Mouse (Mus musculus): ENCODE results near the gene Olfr410. TPM values are rescaled to one million over a fixed set of nuclear protein-coding genes. Genes with fewer than 3 reads are reported as not detected.
A peak's percentile ranks its signal among the peaks of the same experiment; 100 is the strongest.

The Olfr410 gene
- polyA plus RNA-seq (2015; fragmentation: Nextera tagmentation; extraction: Ambion mirVana): not detected in 2 replicates

GRCm38 (mm10) chr11:74337931-74338330, at the start of gene Olfr410:
Gene Olfr410 (minus strand): TSS chr11:74338031.
- 84% methylated on average over 6 of the region's 6 CpGs for WGBS
- no peak for ATAC-seq (ENCODE audit: low FRiP score)

GRCm38 (mm10) chr11:74387203-74387602, 49.4 kb upstream of the Olfr410 start:
- H3K27me3 ChIP-seq (replicated peaks): no peaks in the 10 kb centered on the region

More at GRCm38 (mm10) chr11:74337931-74338330, at the start of gene Olfr410:
- Histone ChIP-seq H3K9ac (replicated peaks) (no peak within 1 kb of the TSS), H3K27me3 (replicated peaks) (no peaks in the 10 kb centered on the region), H3K4me1 (no peaks in the 10 kb centered on the region), H3K9me3 (replicated peaks) (no peaks in the 10 kb centered on the region), H3K4me2 (no peak within 1 kb of the TSS), H3K4me3 (replicated peaks) (no peak within 1 kb of the TSS), H3K27ac (replicated peaks) (no peak within 1 kb of the TSS), H3K36me3 (no peaks in the 10 kb centered on the region)

GRCm38 (mm10) chr11:74385674-74386073, 47.8 kb upstream of the Olfr410 start:
- Histone ChIP-seq H3K4me3 (replicated peaks) (no peak overlapping the region), H3K4me2 (no peak overlapping the region), H3K9me3 (replicated peaks) (no peaks in the 10 kb centered on the region), H3K4me1 (no peaks in the 10 kb centered on the region), H3K27me3 (replicated peaks) (no peaks in the 10 kb centered on the region), H3K9ac (replicated peaks) (no peak overlapping the region), H3K27ac (replicated peaks) (no peak overlapping the region), H3K36me3 (peaks cover 23% of the 10 kb centered on the region)
- 82% methylated on average over 9 of the region's 9 CpGs for WGBS
- no peak for ATAC-seq (ENCODE audit: low FRiP score)

More at GRCm38 (mm10) chr11:74387203-74387602, 49.4 kb upstream of the Olfr410 start:
- Histone ChIP-seq H3K9me3 (replicated peaks) (no peaks in the 10 kb centered on the region), H3K4me1 (no peaks in the 10 kb centered on the region), H3K4me2 (no peak overlapping the region), H3K27ac (replicated peaks) (no peak overlapping the region), H3K4me3 (replicated peaks) (no peak overlapping the region), H3K36me3 (peaks cover 32% of the 10 kb centered on the region), H3K9ac (replicated peaks) (no peak overlapping the region)
- no peak for ATAC-seq (ENCODE audit: low FRiP score)
- 81% methylated on average over 5 of the region's 5 CpGs for WGBS

- no peak for ATAC-seq (ENCODE audit: low FRiP score)
These were observed 41.5 kb upstream of the Olfr410 start for GRCm38 (mm10) chr11:74379166-74379873.

DNA sequence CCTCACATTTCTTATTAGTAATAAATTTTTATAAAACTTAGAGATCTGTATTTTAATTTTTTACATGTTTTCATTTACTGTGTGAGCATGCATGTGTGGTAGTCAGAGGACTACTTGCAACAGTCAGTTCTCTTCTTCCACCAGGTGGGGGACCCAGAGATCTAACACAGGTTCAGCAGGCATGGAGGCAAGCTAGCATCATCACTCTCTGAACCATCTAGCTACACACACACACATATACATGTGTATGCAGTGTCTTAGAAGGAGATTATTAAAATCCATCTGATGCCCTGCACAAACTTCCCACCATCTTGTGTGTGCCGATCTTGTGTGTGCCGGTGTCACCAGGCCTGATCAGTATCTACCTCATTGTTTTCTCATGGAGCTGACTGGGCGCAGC, 39.0 kb upstream of the Olfr410 start:
- no peak overlapping the region for H3K9ac ChIP-seq (replicated peaks)
- no peaks in the 10 kb centered on the region for H3K27me3 ChIP-seq (replicated peaks)
- H3K4me1 ChIP-seq: peaks cover 5% of the 10 kb centered on the region; the same call in 1 of the 2 replicates
- no peak overlapping the region for H3K4me3 ChIP-seq (replicated peaks)
- H3K36me3 ChIP-seq: no peaks in the 10 kb centered on the region
- H3K27ac ChIP-seq (replicated peaks): no peak overlapping the region
- peak; percentile 83 for ATAC-seq (ENCODE audit: low FRiP score)
- no peak overlapping the region for H3K4me2 ChIP-seq
- 87% methylated on average over 3 of the region's 3 CpGs for WGBS
- H3K9me3 ChIP-seq (replicated peaks): no peaks in the 10 kb centered on the region

More at GRCm38 (mm10) chr11:74379166-74379873, 41.5 kb upstream of the Olfr410 start:
- Histone ChIP-seq H3K27me3 (replicated peaks) (no peaks in the 10 kb centered on the region), H3K4me3 (replicated peaks) (no peak overlapping the region), H3K27ac (replicated peaks) (no peak overlapping the region), H3K4me2 (no peak overlapping the region), H3K36me3 (no peaks in the 10 kb centered on the region), H3K9me3 (replicated peaks) (no peaks in the 10 kb centered on the region), H3K9ac (replicated peaks) (no peak overlapping the region), H3K4me1 (peaks cover 4% of the 10 kb centered on the region; the same call in 1 of the 2 replicates)
- WGBS: 67% methylated on average over 4 of the region's 4 CpGs

- H3K36me3 ChIP-seq: no peaks in the 10 kb centered on the region
- H3K4me1 ChIP-seq: 0 out of 2 replicates have a peak, but pooled peaks cover 2% of the 10 kb centered on the region
- peak overlapping the region; percentile 30; the same call in 1 of the 2 replicates for H3K4me2 ChIP-seq
- H3K27ac ChIP-seq (replicated peaks): no peak overlapping the region
- no peak overlapping the region for H3K4me3 ChIP-seq (replicated peaks)
- H3K9me3 ChIP-seq (replicated peaks): no peaks in the 10 kb centered on the region
- 0 out of 2 replicates have a peak overlapping the region, but pooled peaks have one; percentile 23 for H3K9ac ChIP-seq (replicated peaks)
- peak; percentile 77 for ATAC-seq (ENCODE audit: low FRiP score)
- peaks cover 3% of the 10 kb centered on the region; the same call in 1 of the 2 replicates for H3K27me3 ChIP-seq (replicated peaks)
- WGBS: 15% methylated on average over 22 of the region's 22 CpGs
These were observed 33.7 kb upstream of the Olfr410 start for GRCm38 (mm10) chr11:74371393-74372100.

GRCm38 (mm10) chr11:74361769-74362168, 23.9 kb upstream of the Olfr410 start, which contains the start of gene Olfr412:
Gene Olfr412 (plus strand): TSS chr11:74362069.
- Histone ChIP-seq H3K4me1 (no peaks in the 10 kb centered on the region), H3K4me3 (replicated peaks) (no peak within 1 kb of the TSS), H3K4me2 (no peak within 1 kb of the TSS), H3K27me3 (replicated peaks) (no peaks in the 10 kb centered on the region), H3K9ac (replicated peaks) (no peak within 1 kb of the TSS), H3K27ac (replicated peaks) (no peak within 1 kb of the TSS), H3K9me3 (replicated peaks) (no peaks in the 10 kb centered on the region), H3K36me3 (no peaks in the 10 kb centered on the region)
- no peak for ATAC-seq (ENCODE audit: low FRiP score)
- WGBS: 84% methylated on average over 1 of the region's 1 CpGs

GRCm38 (mm10) chr11:74352550-74352949, 14.7 kb upstream of the Olfr410 start, which contains the start of gene Olfr411:
Gene Olfr411 (minus strand): TSS chr11:74352650.
- 89% methylated on average over 3 of the region's 3 CpGs for WGBS
- Histone ChIP-seq H3K4me1 (no peaks in the 10 kb centered on the region), H3K27ac (replicated peaks) (no peak within 1 kb of the TSS), H3K9ac (replicated peaks) (no peak within 1 kb of the TSS), H3K9me3 (replicated peaks) (no peaks in the 10 kb centered on the region), H3K4me2 (no peak within 1 kb of the TSS), H3K36me3 (no peaks in the 10 kb centered on the region), H3K4me3 (replicated peaks) (no peak within 1 kb of the TSS), H3K27me3 (replicated peaks) (no peaks in the 10 kb centered on the region)
- ATAC-seq (ENCODE audit: low FRiP score): no peak

DNA sequence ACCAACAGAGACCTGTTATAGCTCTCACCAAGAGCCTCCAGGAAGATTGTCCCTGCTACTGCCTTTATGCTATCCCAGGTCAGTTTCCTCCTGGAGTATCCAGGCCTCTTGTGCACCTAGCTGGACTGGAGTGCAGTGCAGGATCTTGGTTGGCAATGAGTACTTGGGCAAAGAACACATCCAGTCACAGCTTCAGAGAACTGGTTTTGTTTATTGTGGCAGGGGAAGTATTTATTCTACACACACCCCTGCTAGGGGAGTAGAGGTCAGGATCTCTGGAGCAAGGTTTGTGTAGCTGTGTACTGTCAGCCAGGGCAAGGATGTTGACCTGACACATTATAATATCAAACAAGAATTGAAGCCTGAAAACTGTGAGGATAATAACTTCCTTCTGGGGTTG, 9.1 kb downstream of the Olfr410 start:
- Histone ChIP-seq H3K4me1 (no peaks in the 10 kb centered on the region), H3K27me3 (replicated peaks) (no peaks in the 10 kb centered on the region), H3K9ac (replicated peaks) (no peak overlapping the region), H3K9me3 (replicated peaks) (no peaks in the 10 kb centered on the region), H3K4me2 (no peak overlapping the region), H3K4me3 (replicated peaks) (no peak overlapping the region), H3K36me3 (no peaks in the 10 kb centered on the region), H3K27ac (replicated peaks) (no peak overlapping the region)
- no peak for ATAC-seq (ENCODE audit: low FRiP score)

DNA sequence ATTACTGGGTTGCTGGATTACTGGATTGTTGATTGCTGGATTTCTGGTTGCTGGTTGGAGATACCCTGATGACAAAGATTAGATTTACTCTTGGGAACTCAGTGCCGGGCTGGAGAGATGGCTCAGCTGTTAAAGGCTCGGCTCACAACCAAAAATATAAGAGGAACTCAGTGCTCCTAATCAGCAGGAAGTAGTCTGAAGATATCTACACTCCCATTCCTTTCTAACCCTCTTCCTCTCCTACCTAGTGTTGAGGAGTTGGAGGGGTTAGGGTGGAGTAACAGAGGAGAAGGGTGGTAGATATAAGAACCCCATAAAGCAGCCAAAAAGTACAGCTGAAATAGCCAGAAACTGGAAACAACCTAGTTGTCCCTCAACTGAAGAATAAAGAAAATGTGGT, 11.8 kb downstream of the Olfr410 start:
- no peak overlapping the region for H3K9ac ChIP-seq (replicated peaks)
- WGBS: 94% methylated on average over 2 of the region's 2 CpGs
- no peaks in the 10 kb centered on the region for H3K9me3 ChIP-seq (replicated peaks)
- ATAC-seq (ENCODE audit: low FRiP score): no peak
- no peak overlapping the region for H3K4me2 ChIP-seq
- H3K36me3 ChIP-seq: no peaks in the 10 kb centered on the region
- no peak overlapping the region for H3K27ac ChIP-seq (replicated peaks)
- H3K4me3 ChIP-seq (replicated peaks): no peak overlapping the region
- H3K27me3 ChIP-seq (replicated peaks): no peaks in the 10 kb centered on the region
- H3K4me1 ChIP-seq: no peaks in the 10 kb centered on the region

GRCm38 (mm10) chr11:74287256-74287655, 50.6 kb downstream of the Olfr410 start:
- no peaks in the 10 kb centered on the region for H3K9me3 ChIP-seq (replicated peaks)
- H3K4me2 ChIP-seq: no peak overlapping the region
- no peak overlapping the region for H3K27ac ChIP-seq (replicated peaks)
- no peak for ATAC-seq (ENCODE audit: low FRiP score)
- 84% methylated on average over 2 of the region's 2 CpGs for WGBS
- H3K27me3 ChIP-seq (replicated peaks): no peaks in the 10 kb centered on the region
- no peaks in the 10 kb centered on the region for H3K4me1 ChIP-seq
- H3K9ac ChIP-seq (replicated peaks): no peak overlapping the region
- H3K36me3 ChIP-seq: no peaks in the 10 kb centered on the region
- H3K4me3 ChIP-seq (replicated peaks): no peak overlapping the region

DNA sequence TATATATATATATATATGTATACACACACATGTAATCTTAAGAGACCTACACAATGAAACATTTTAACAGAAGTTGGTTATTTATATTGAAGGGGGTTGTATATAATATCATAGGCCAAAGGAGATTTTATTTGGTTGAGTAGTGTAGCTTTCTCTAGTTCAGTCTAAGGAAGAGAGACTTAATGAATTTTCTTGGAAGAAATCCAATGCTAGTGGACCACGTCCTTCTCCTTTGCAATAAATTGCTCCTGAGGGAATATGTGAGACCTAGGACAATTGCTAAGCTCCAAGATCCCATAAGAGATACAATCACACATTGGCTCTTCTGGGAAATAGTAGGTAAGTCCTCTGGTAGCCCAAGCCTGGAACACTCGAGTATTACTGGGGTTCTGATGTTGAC, 54.4 kb downstream of the Olfr410 start, which contains the start of gene Olfr59:
Gene Olfr59, plus strand, starts transcription at position 301 of the 400 bp plus-strand sequence.
- Histone ChIP-seq H3K27ac (replicated peaks) (no peak within 1 kb of the TSS), H3K4me2 (no peak within 1 kb of the TSS), H3K9me3 (replicated peaks) (no peaks in the 10 kb centered on the region), H3K4me1 (no peaks in the 10 kb centered on the region), H3K27me3 (replicated peaks) (no peaks in the 10 kb centered on the region), H3K4me3 (replicated peaks) (no peak within 1 kb of the TSS), H3K9ac (replicated peaks) (no peak within 1 kb of the TSS), H3K36me3 (no peaks in the 10 kb centered on the region)
- 65% methylated on average over 2 of the region's 2 CpGs for WGBS
- no peak for ATAC-seq (ENCODE audit: low FRiP score)

All from neural tube, embryonic 15.5 days (tissue).